Mouse (Mus musculus) testis, adult 2 months (tissue): ENCODE measurements around the gene Olfr1049. TPM values are rescaled to one million over a fixed set of nuclear protein-coding genes. Genes with fewer than 3 reads are reported as not detected.
"Not testable (repeated sequence)": the region's sequence is repeated elsewhere in the genome, so short reads cannot be mapped to it uniquely, and the experiment has no call there.

Source experiments
- H3K27ac ChIP-seq: fragments of 200-500 bp; 2 replicates; pipeline ENCODE4 v1.5.1; 2012; ENCODE audit warnings: low read depth, low read length; ENCODE audit not compliant: control insufficient read depth, insufficient read depth
- H3K27me3 ChIP-seq: fragments of 200-500 bp; 2 replicates; pipeline ENCODE4 v1.6.1; 2012; ENCODE audit warnings: mild to moderate bottlenecking, low read length, moderate library complexity; ENCODE audit not compliant: control insufficient read depth, insufficient read depth
- H3K36me3 ChIP-seq: fragments of 200-500 bp; 2 replicates; pipeline ENCODE4 v1.6.1; 2012; ENCODE audit warnings: mild to moderate bottlenecking, low read length; ENCODE audit not compliant: control insufficient read depth, insufficient read depth
- H3K4me1 ChIP-seq: fragments of 200-500 bp; 2 replicates; pipeline ENCODE4 v1.6.1; 2012; ENCODE audit warnings: low read length; ENCODE audit not compliant: control insufficient read depth, insufficient read depth
- H3K4me3 ChIP-seq: fragments of 200-500 bp; 2 replicates; pipeline ENCODE4 v1.5.1; 2012; ENCODE audit warnings: low read depth, mild to moderate bottlenecking, low read length, moderate library complexity, mixed read lengths; ENCODE audit not compliant: control insufficient read depth
- CTCF ChIP-seq: fragments of 200-500 bp; IDR thresholded peaks from 2 replicates; pipeline ENCODE4 v1.5.1; 2012; ENCODE audit warnings: low read depth, mild to moderate bottlenecking, inconsistent platforms, low read length, moderate library complexity; ENCODE audit not compliant: control insufficient read depth, insufficient read depth, insufficient replicate concordance
- POLR2A ChIP-seq: fragments of 200-500 bp; IDR thresholded peaks from 2 replicates; pipeline ENCODE4 v1.6.1; 2012; ENCODE audit warnings: low read depth, mild to moderate bottlenecking, inconsistent platforms, low read length, moderate library complexity; ENCODE audit not compliant: control insufficient read depth
- polyA plus RNA-seq: library from polyadenylated mRNA; depleted of rRNA; stranded (reverse); fragments of >200 nt; gene quantifications from 2 replicates; pipeline ENCODE4 v1.2.3, GENCODE M21; 2012; rRNA removed

Gene Olfr1049
- not detected in 2 replicates for polyA plus RNA-seq

DNA sequence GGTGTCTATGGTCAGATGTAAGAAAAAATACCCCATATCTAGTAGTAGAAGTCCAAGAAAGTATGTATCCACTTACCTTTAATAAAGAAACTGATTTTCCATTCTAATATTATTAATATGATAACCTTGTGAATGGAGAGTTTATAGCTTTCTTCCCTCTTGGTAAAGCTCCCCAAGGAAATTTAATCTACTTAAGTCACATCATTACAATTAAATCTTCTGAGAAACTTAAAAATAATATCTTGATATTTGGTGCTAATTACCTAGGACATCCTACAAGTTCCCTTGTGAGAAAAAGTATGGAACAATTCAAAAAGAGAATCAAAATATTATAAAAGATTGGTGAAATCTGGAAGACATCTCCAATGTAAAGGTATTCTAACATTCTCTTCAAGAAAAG is at the start of gene Olfr1049:
Gene Olfr1049 (minus strand): TSS at position 101 of the 400 bp plus-strand sequence.
- H3K27ac ChIP-seq, H3K27me3 ChIP-seq, H3K36me3 ChIP-seq, H3K4me3 ChIP-seq, H3K4me1 ChIP-seq: not testable (repeated sequence)

DNA sequence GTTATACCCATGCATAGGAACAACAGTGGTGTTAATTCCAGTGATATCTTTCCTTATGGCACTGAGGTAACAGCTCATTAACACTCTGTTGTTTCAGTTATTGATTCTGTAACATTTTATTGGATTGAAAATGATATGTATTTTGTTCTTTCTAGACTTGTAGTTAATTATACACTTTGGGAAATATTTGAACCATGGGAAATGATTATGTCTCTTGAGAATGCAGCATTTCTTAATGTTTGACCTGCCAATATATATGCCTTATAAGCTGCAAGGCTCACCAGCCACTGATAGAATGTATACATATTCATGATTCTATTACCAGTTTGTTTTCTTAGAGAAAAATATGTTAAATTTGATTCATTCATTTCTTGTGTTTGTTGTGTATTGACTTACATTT is 34.0 kb upstream of the Olfr1049 start, which contains the start of gene Olfr1052:
Gene Olfr1052 (plus strand): TSS at position 301 of the 400 bp plus-strand sequence.
- Histone ChIP-seq H3K27me3 (no peaks in the 10 kb centered on the region), H3K4me1 (no peaks in the 10 kb centered on the region)

DNA sequence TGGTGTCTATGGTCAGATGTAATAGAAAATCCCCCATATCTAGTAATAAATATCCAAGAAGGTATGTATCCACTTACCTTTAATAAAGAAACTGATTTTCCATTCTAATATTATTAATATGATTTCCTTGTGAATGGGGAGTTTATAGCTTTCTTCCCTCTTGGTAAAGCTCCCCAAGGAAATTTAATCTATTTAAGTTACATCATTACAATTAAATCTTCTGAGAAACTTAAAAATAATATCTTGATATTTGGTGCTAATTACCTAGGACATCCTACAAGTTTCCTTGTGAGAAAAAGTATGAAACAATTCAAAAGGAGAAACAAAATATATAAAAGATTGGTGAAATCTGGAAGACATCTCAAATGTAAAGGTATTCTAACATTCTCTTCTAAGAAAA is 20.9 kb upstream of the Olfr1049 start, which contains the start of gene Olfr1051:
Gene Olfr1051 (minus strand): TSS at position 101 of the 400 bp plus-strand sequence.
- H3K27ac ChIP-seq, H3K27me3 ChIP-seq, H3K4me1 ChIP-seq, H3K36me3 ChIP-seq, H3K4me3 ChIP-seq: not testable (repeated sequence)

More for the DNA sequence above, 34.0 kb upstream of the Olfr1049 start, which contains the start of gene Olfr1052:
- Histone ChIP-seq H3K27ac (no peak within 1 kb of the TSS), H3K36me3 (no peaks in the 10 kb centered on the region), H3K4me3 (no peak within 1 kb of the TSS)
- TF ChIP-seq POLR2A: no peak
- TF ChIP-seq CTCF: no peak

DNA sequence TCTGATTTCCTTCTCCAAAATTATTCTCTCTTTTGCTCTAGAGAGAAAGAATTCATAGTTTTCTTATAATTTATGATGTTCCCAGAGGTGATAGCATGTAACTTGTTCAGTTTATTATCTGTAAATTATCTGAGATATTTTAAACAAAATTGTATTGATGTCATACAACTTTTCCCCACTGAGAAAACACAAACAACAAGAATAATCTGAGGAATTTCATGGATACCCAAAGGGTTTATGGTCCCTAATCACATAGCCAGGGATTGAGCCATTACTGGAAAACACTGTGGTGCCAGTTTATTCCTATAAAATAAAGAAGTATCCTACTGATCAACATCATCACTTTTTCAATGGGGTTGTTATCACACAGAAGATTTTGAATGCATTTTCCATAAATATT is 17.9 kb downstream of the Olfr1049 start, which contains the start of gene Olfr1048:
Gene Olfr1048 (minus strand): TSS at position 101 of the 400 bp plus-strand sequence.
- no peaks in the 10 kb centered on the region for H3K27me3 ChIP-seq
- H3K4me1 ChIP-seq: no peaks in the 10 kb centered on the region
- H3K36me3 ChIP-seq: no peaks in the 10 kb centered on the region
- H3K27ac ChIP-seq: no peak within 1 kb of the TSS
- no peak for TF ChIP-seq CTCF
- TF ChIP-seq POLR2A: no peak
- H3K4me3 ChIP-seq: no peak within 1 kb of the TSS

- Histone ChIP-seq H3K4me3 (no peak within 1 kb of the TSS), H3K27ac (no peak within 1 kb of the TSS), H3K36me3 (no peaks in the 10 kb centered on the region), H3K27me3 (no peaks in the 10 kb centered on the region), H3K4me1 (no peaks in the 10 kb centered on the region)
- TF ChIP-seq POLR2A (no peak), CTCF (no peak)
Observed at GRCm38 (mm10) chr2:86231301-86231700, 26.8 kb downstream of the Olfr1049 start, which contains the start of gene Olfr1047. Gene Olfr1047, minus strand, starts transcription at chr2:86231401.

GRCm38 (mm10) chr2:86219214-86219613 is 38.9 kb downstream of the Olfr1049 start, which contains the start of gene Olfr1046:
Gene Olfr1046, minus strand, starts transcription at chr2:86219314.
- TF ChIP-seq CTCF (no peak), POLR2A (no peak)
- Histone ChIP-seq H3K4me1 (no peaks in the 10 kb centered on the region), H3K4me3 (no peak within 1 kb of the TSS), H3K27ac (no peak within 1 kb of the TSS), H3K27me3 (no peaks in the 10 kb centered on the region), H3K36me3 (no peaks in the 10 kb centered on the region)

Other genes starting within 250 kb of the Olfr1049 start
- 0.35 and 1.1 TPM in 2 replicates for gene Olfr1033, start 237.7 kb downstream of the Olfr1049 start, polyA plus RNA-seq
- not detected in 2 replicates for gene Olfr1034, start 212.5 kb downstream of the Olfr1049 start, polyA plus RNA-seq
- not detected in 2 replicates for gene Olfr1036, start 184.3 kb downstream of the Olfr1049 start, polyA plus RNA-seq
- not detected in 2 replicates for gene Olfr1037, start 170.9 kb downstream of the Olfr1049 start, polyA plus RNA-seq
- gene Olfr1039, start 122.4 kb downstream of the Olfr1049 start, polyA plus RNA-seq: not detected in 2 replicates
- not detected in 2 replicates for gene Olfr1040, start 111.6 kb downstream of the Olfr1049 start, polyA plus RNA-seq
- gene Olfr1042, start 96.5 kb downstream of the Olfr1049 start, polyA plus RNA-seq: not detected in 2 replicates
- not detected in 2 replicates for gene Olfr1043, start 90.8 kb downstream of the Olfr1049 start, polyA plus RNA-seq
- not detected in 2 replicates for gene Olfr1044, start 80.5 kb downstream of the Olfr1049 start, polyA plus RNA-seq
- not detected in 2 replicates for gene Olfr52, start 72.6 kb downstream of the Olfr1049 start, polyA plus RNA-seq
- not detected in 2 replicates for gene Olfr1045, start 55.3 kb downstream of the Olfr1049 start, polyA plus RNA-seq
- not detected in 2 replicates for gene Olfr1046, start 39.0 kb downstream of the Olfr1049 start, polyA plus RNA-seq
- gene Olfr1047, start 26.9 kb downstream of the Olfr1049 start, polyA plus RNA-seq: not detected in 2 replicates
- not detected in 2 replicates for gene Olfr1048, start 18.0 kb downstream of the Olfr1049 start, polyA plus RNA-seq
- not detected in 2 replicates for gene Olfr1051, start 20.8 kb upstream of the Olfr1049 start, polyA plus RNA-seq
- gene Olfr1052, start 34.1 kb upstream of the Olfr1049 start, polyA plus RNA-seq: not detected in 2 replicates
- gene Olfr1053, start 57.0 kb upstream of the Olfr1049 start, polyA plus RNA-seq: not detected in 2 replicates
- not detected in 2 replicates for gene Olfr1054, start 77.1 kb upstream of the Olfr1049 start, polyA plus RNA-seq
- gene Olfr1055, start 92.0 kb upstream of the Olfr1049 start, polyA plus RNA-seq: not detected in 2 replicates
- gene Olfr1056, start 104.1 kb upstream of the Olfr1049 start, polyA plus RNA-seq: not detected in 2 replicates
- gene Olfr1057, start 120.1 kb upstream of the Olfr1049 start, polyA plus RNA-seq: not detected in 2 replicates
- not detected in 2 replicates for gene Olfr1058, start 130.2 kb upstream of the Olfr1049 start, polyA plus RNA-seq
- not detected in 2 replicates for gene Olfr1061, start 155.7 kb upstream of the Olfr1049 start, polyA plus RNA-seq
- not detected in 2 replicates for gene Olfr1062, start 168.4 kb upstream of the Olfr1049 start, polyA plus RNA-seq
- gene Olfr1065, start 192.3 kb upstream of the Olfr1049 start, polyA plus RNA-seq: not detected in 2 replicates
- gene Olfr1066, start 197.9 kb upstream of the Olfr1049 start, polyA plus RNA-seq: not detected in 2 replicates
- not detected in 2 replicates for gene Olfr228, start 229.1 kb upstream of the Olfr1049 start, polyA plus RNA-seq